Mouse (Mus musculus) neural tube, embryonic 12.5 days (tissue): ENCODE results near the gene Aff4. TPM values are rescaled to one million over a fixed set of nuclear protein-coding genes. Genes with fewer than 3 reads are reported as not detected.

ENCODE experiments used
- ATAC-seq: fragments of 200-750 bp; cut with Nextera tagmentation; 2 replicates; pipeline ENCODE4 v1.8.0; 2017; ENCODE audit warnings: low read depth, mild to moderate bottlenecking, moderate TSS enrichment, moderate library complexity; ENCODE audit not compliant: low FRiP score
- H3K27ac ChIP-seq: fragments of 300-500 bp; sonication (generic); 2 replicates; pipeline ENCODE4 v1.5.1; 2016
- H3K27me3 ChIP-seq: fragments of 300-500 bp; sonication (generic); replicated peaks from 2 replicates; pipeline ENCODE4 v1.6.1; 2016; ENCODE audit warnings: mild to moderate bottlenecking
- H3K36me3 ChIP-seq: fragments of 300-500 bp; sonication (generic); 2 replicates; pipeline ENCODE4 v1.6.1; 2016; ENCODE audit warnings: mild to moderate bottlenecking
- H3K4me1 ChIP-seq: fragments of 300-500 bp; sonication (generic); 2 replicates; pipeline ENCODE4 v1.6.1; 2016
- H3K4me2 ChIP-seq: fragments of 300-500 bp; sonication (generic); replicated peaks from 2 replicates; pipeline ENCODE4 v1.6.1; 2016; ENCODE audit warnings: mild to moderate bottlenecking
- H3K4me3 ChIP-seq: fragments of 300-500 bp; sonication (generic); 2 replicates; pipeline ENCODE4 v1.5.1; 2016
- H3K9ac ChIP-seq: fragments of 300-500 bp; sonication (generic); 2 replicates; pipeline ENCODE4 v1.6.1; 2016; ENCODE audit warnings: mild to moderate bottlenecking
- H3K9me3 ChIP-seq: fragments of 300-500 bp; sonication (generic); 2 replicates; pipeline ENCODE4 v1.6.1; 2016; ENCODE audit warnings: mild to moderate bottlenecking
- WGBS: fragments of 180-500 bp; shearing (Covaris S2); methylation state at CpG from one replicate; pipeline ENCODE4 v1.1.7; 2016; 5-methylcytosine and 5-hydroxymethylcytosine counted together
- polyA plus RNA-seq: library from polyadenylated mRNA; unstranded; fragments of >200 nt; fragmentation: Nextera tagmentation; extraction: Ambion mirVana; gene quantifications from 2 replicates; pipeline ENCODE4 v1.2.1, GENCODE M21; 2016

Aff4 gene
- polyA plus RNA-seq, 1 experiment from 2014 or later: 62.7 TPM

GRCm38 (mm10) chr11:53345328-53345727 is 5.3 kb upstream of the Aff4 start:
- ATAC-seq: no peak
- Histone ChIP-seq H3K4me1 (no peaks in the 10 kb centered on the region), H3K9ac (no peak overlapping the region), H3K4me2 (no peak overlapping the region), H3K36me3 (no peaks in the 10 kb centered on the region), H3K9me3 (no peaks in the 10 kb centered on the region), H3K4me3 (no peak overlapping the region), H3K27ac (no peak overlapping the region), H3K27me3 (no peaks in the 10 kb centered on the region)
- WGBS: 44% methylated on average over 5 of the region's 5 CpGs

- Histone ChIP-seq H3K4me3 (no peak overlapping the region), H3K9me3 (no peaks in the 10 kb centered on the region), H3K9ac (no peak overlapping the region), H3K4me2 (no peak overlapping the region), H3K4me1 (no peaks in the 10 kb centered on the region), H3K36me3 (no peaks in the 10 kb centered on the region), H3K27ac (no peak overlapping the region), H3K27me3 (no peaks in the 10 kb centered on the region)
- WGBS: 67% methylated on average over 2 of the region's 2 CpGs
- ATAC-seq: no peak
Observed at GRCm38 (mm10) chr11:53345738-53346137, 4.9 kb upstream of the Aff4 start.

- Histone ChIP-seq H3K4me1 (peaks cover 6% of the 10 kb centered on the region), H3K4me2 (peak overlapping the region; percentile 79), H3K9me3 (no peaks in the 10 kb centered on the region), H3K4me3 (peak overlapping the region; percentile 82), H3K9ac (peak overlapping the region; percentile 97), H3K27me3 (no peaks in the 10 kb centered on the region), H3K27ac (peak overlapping the region; percentile 87), H3K36me3 (no peaks in the 10 kb centered on the region)
- ATAC-seq: peak; percentile 23; the same call in 1 of the 2 replicates
- under 1% methylated on average over 35 of the region's 35 CpGs for WGBS
Observed at GRCm38 (mm10) chr11:53351224-53351942, 750 bp downstream of the Aff4 start.

- H3K9ac ChIP-seq: peak overlapping the region; percentile 97
- H3K9me3 ChIP-seq: no peaks in the 10 kb centered on the region
- H3K4me2 ChIP-seq: peak overlapping the region; percentile 79
- WGBS: 5% methylated on average over 14 of the region's 14 CpGs
- no peak for ATAC-seq
- H3K4me1 ChIP-seq: peaks cover 6% of the 10 kb centered on the region
- no peaks in the 10 kb centered on the region for H3K27me3 ChIP-seq
- peak overlapping the region; percentile 87 for H3K27ac ChIP-seq
- peak overlapping the region; percentile 82 for H3K4me3 ChIP-seq
- H3K36me3 ChIP-seq: no peaks in the 10 kb centered on the region
Observed at GRCm38 (mm10) chr11:53351943-53352590, 1.4 kb downstream of the Aff4 start.

GRCm38 (mm10) chr11:53358504-53359155 is 8.0 kb downstream of the Aff4 start:
- Histone ChIP-seq H3K27me3 (no peaks in the 10 kb centered on the region), H3K27ac (no peak overlapping the region), H3K4me2 (no peak overlapping the region), H3K36me3 (peaks cover 3% of the 10 kb centered on the region; the same call in 1 of the 2 replicates), H3K9ac (no peak overlapping the region), H3K4me1 (no peaks in the 10 kb centered on the region), H3K4me3 (no peak overlapping the region), H3K9me3 (no peaks in the 10 kb centered on the region)
- ATAC-seq: no peak
- WGBS: 93% methylated on average over 5 of the region's 5 CpGs

GRCm38 (mm10) chr11:53367032-53367431 is 16.4 kb downstream of the Aff4 start:
- Histone ChIP-seq H3K4me2 (no peak overlapping the region), H3K27me3 (no peaks in the 10 kb centered on the region), H3K27ac (no peak overlapping the region), H3K4me1 (no peaks in the 10 kb centered on the region), H3K9ac (no peak overlapping the region), H3K36me3 (peaks cover 15% of the 10 kb centered on the region), H3K4me3 (no peak overlapping the region), H3K9me3 (no peaks in the 10 kb centered on the region)
- no peak for ATAC-seq
- 91% methylated on average over 2 of the region's 2 CpGs for WGBS

GRCm38 (mm10) chr11:53378918-53379317 is 28.3 kb downstream of the Aff4 start:
- Histone ChIP-seq H3K4me2 (no peak overlapping the region), H3K4me3 (no peak overlapping the region), H3K9me3 (no peaks in the 10 kb centered on the region), H3K9ac (no peak overlapping the region), H3K27ac (no peak overlapping the region), H3K4me1 (no peaks in the 10 kb centered on the region), H3K36me3 (peaks cover 17% of the 10 kb centered on the region), H3K27me3 (no peaks in the 10 kb centered on the region)
- 82% methylated on average over 1 of the region's 1 CpGs for WGBS
- ATAC-seq: no peak

- Histone ChIP-seq H3K9ac (no peak overlapping the region), H3K4me3 (no peak overlapping the region), H3K27me3 (no peaks in the 10 kb centered on the region), H3K27ac (no peak overlapping the region), H3K9me3 (no peaks in the 10 kb centered on the region), H3K4me2 (no peak overlapping the region), H3K4me1 (no peaks in the 10 kb centered on the region), H3K36me3 (peaks cover 15% of the 10 kb centered on the region)
- WGBS: 93% methylated on average over 2 of the region's 2 CpGs
- no peak for ATAC-seq
Observed at GRCm38 (mm10) chr11:53383758-53384428, 33.3 kb downstream of the Aff4 start.

GRCm38 (mm10) chr11:53393856-53394255 is 43.2 kb downstream of the Aff4 start:
- H3K9me3 ChIP-seq: no peaks in the 10 kb centered on the region
- H3K36me3 ChIP-seq: peaks cover 43% of the 10 kb centered on the region
- 83% methylated on average over 1 of the region's 1 CpGs for WGBS
- H3K27ac ChIP-seq: no peak overlapping the region
- no peak for ATAC-seq
- H3K4me1 ChIP-seq: no peaks in the 10 kb centered on the region
- H3K4me3 ChIP-seq: no peak overlapping the region
- no peaks in the 10 kb centered on the region for H3K27me3 ChIP-seq
- H3K9ac ChIP-seq: no peak overlapping the region
- H3K4me2 ChIP-seq: no peak overlapping the region

GRCm38 (mm10) chr11:53403638-53404037 is 53.0 kb downstream of the Aff4 start:
- ATAC-seq: no peak
- Histone ChIP-seq H3K27ac (no peak overlapping the region), H3K27me3 (no peaks in the 10 kb centered on the region), H3K4me1 (no peaks in the 10 kb centered on the region), H3K36me3 (peaks cover 82% of the 10 kb centered on the region), H3K9ac (no peak overlapping the region), H3K4me2 (no peak overlapping the region), H3K4me3 (no peak overlapping the region), H3K9me3 (no peaks in the 10 kb centered on the region)
- WGBS: 87% methylated on average over 1 of the region's 1 CpGs

GRCm38 (mm10) chr11:53411738-53412137 is 61.1 kb downstream of the Aff4 start:
- Histone ChIP-seq H3K4me2 (no peak overlapping the region), H3K4me1 (no peaks in the 10 kb centered on the region), H3K27me3 (no peaks in the 10 kb centered on the region), H3K9ac (no peak overlapping the region), H3K9me3 (no peaks in the 10 kb centered on the region), H3K36me3 (peaks cover 83% of the 10 kb centered on the region), H3K4me3 (no peak overlapping the region), H3K27ac (no peak overlapping the region)
- no peak for ATAC-seq

- ATAC-seq: no peak
- H3K9ac ChIP-seq: no peak overlapping the region
- H3K4me3 ChIP-seq: no peak overlapping the region
- no peak overlapping the region for H3K4me2 ChIP-seq
- no peaks in the 10 kb centered on the region for H3K27me3 ChIP-seq
- no peaks in the 10 kb centered on the region for H3K9me3 ChIP-seq
- H3K4me1 ChIP-seq: no peaks in the 10 kb centered on the region
- H3K27ac ChIP-seq: no peak overlapping the region
- 97% methylated on average over 4 of the region's 4 CpGs for WGBS
- peaks cover 85% of the 10 kb centered on the region for H3K36me3 ChIP-seq
Observed at GRCm38 (mm10) chr11:53413871-53414270, 63.2 kb downstream of the Aff4 start.
